Mouse (Mus musculus): ENCODE measurements around the gene Parp12. TPM values are rescaled to one million over a fixed set of nuclear protein-coding genes. Genes with fewer than 3 reads are reported as not detected.

The Parp12 gene
- polyA plus RNA-seq, 1 experiment from 2014 or later: 7.4 TPM

DNA sequence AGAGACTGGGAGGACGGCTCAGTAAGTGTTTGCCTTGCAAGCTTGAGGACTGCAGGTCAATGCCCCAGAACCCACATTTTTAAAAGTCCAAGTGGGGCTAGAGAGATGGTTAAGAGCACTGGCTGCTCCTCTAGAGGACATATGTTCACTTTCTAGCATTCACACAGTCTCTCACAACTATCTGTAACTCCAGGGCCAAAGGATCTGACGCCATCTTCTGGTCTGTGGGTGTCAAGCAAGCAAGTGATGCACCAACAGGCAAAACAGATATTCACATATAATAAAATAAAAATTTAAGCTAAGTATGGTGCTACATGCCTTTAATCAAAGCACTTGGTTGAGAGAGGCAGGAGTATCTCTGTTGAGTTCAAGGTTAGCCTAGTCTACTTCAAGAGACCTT, 11.3 kb downstream of the Parp12 start:
- Histone ChIP-seq H3K4me2 (replicated peaks) (no peak overlapping the region), H3K4me3 (replicated peaks) (no peak overlapping the region), H3K36me3 (no peaks in the 10 kb centered on the region), H3K4me1 (replicated peaks) (no peaks in the 10 kb centered on the region), H3K27me3 (replicated peaks) (no peaks in the 10 kb centered on the region), H3K9ac (no peak overlapping the region), H3K27ac (no peak overlapping the region), H3K9me3 (no peaks in the 10 kb centered on the region)
- no peak for ATAC-seq
- WGBS: 56% methylated on average over 2 of the region's 2 CpGs

DNA sequence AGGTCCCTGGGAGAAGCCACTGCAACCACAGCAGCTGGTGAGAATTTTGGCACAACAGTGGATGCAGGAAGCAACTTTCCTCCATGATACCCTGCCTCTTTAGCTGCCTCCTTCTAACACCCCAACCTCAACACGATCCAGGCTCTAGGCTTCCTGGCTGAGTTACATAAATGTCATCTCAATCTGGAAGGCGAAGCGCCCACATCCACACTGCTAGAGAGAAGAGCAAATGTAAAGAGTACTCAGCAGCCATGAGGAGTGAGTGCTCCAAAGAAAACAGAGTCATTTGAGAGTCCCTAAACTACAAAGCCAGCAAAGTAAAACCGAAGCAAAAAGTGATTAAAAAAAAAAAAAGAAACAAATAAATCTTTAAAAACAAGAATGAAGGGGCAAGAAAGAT, 13.5 kb downstream of the Parp12 start:
- WGBS: 82% methylated on average over 4 of the region's 4 CpGs
- Histone ChIP-seq H3K4me1 (replicated peaks) (no peaks in the 10 kb centered on the region), H3K4me2 (replicated peaks) (no peak overlapping the region), H3K9ac (no peak overlapping the region), H3K27ac (no peak overlapping the region), H3K9me3 (no peaks in the 10 kb centered on the region), H3K27me3 (replicated peaks) (no peaks in the 10 kb centered on the region), H3K36me3 (no peaks in the 10 kb centered on the region), H3K4me3 (replicated peaks) (no peak overlapping the region)
- no peak for ATAC-seq

DNA sequence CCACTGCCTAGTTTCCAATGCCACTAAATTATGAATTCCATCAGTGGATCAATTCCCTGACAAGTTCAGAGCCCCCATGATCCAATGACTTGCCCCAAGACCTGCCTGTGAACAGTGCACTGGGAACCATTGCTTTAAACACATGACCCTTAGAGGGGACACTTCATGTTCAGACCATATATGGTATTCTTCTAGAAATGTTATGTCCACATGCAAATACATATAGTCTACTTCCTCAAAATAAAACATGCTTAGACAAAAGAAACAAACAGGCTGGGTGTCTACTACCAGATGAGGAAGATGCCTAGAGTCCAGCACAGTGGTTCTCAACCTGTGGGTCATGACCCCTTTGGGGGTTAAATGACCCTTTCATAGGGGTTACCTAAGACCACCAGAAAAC, 41.7 kb downstream of the Parp12 start:
- ATAC-seq: no peak
- H3K9ac ChIP-seq: no peak overlapping the region
- no peak overlapping the region for H3K4me3 ChIP-seq (replicated peaks)
- H3K9me3 ChIP-seq: no peaks in the 10 kb centered on the region
- H3K4me1 ChIP-seq (replicated peaks): no peaks in the 10 kb centered on the region
- no peak overlapping the region for H3K27ac ChIP-seq
- H3K36me3 ChIP-seq: no peaks in the 10 kb centered on the region
- H3K4me2 ChIP-seq (replicated peaks): no peak overlapping the region
- H3K27me3 ChIP-seq (replicated peaks): no peaks in the 10 kb centered on the region

DNA sequence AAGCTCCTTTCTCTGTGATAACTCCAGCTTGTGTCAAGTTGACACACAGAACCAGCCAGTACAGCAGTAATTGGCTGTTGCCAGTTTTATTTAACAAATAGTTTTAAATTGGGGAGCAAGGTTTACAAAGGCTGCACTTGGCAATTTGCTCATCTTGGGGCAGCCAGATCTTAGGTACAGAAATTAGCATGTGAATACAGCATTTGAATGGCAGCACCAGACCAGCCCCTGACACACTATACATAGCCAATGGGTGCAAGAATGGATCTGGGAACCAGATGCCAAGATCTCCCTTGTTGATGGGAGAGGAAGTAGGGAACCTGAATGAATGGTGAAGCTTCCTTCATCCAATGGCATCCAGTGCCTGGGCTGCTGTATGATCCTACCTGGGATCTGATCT, 44.0 kb downstream of the Parp12 start:
- Histone ChIP-seq H3K27ac (no peak overlapping the region), H3K9ac (no peak overlapping the region), H3K4me3 (replicated peaks) (no peak overlapping the region), H3K4me2 (replicated peaks) (no peak overlapping the region), H3K36me3 (no peaks in the 10 kb centered on the region), H3K4me1 (replicated peaks) (no peaks in the 10 kb centered on the region), H3K9me3 (no peaks in the 10 kb centered on the region), H3K27me3 (replicated peaks) (no peaks in the 10 kb centered on the region)
- no peak for ATAC-seq

DNA sequence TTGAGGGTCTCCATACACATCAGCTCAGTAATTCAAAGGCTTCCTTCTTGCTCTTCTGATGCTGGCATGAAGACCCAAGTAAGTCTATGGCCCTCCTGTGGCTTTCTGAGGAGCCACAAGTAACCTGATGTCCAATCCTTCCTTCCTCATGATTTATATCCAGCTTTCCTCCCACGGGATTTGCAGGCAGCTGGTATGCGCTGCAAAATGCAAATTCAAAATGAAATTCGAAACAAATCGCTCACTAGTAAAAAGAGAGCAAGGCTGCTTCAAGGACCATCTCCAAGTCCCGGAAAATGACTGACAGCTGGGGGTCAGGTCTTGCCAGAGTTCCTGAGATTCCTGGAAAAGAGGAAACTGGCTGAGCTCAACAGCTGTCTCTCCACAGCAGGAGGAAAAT, 45.5 kb downstream of the Parp12 start:
- no peaks in the 10 kb centered on the region for H3K27me3 ChIP-seq (replicated peaks)
- no peak overlapping the region for H3K4me3 ChIP-seq (replicated peaks)
- WGBS: 53% methylated on average over 5 of the region's 5 CpGs
- ATAC-seq: no peak
- no peak overlapping the region for H3K27ac ChIP-seq
- no peaks in the 10 kb centered on the region for H3K9me3 ChIP-seq
- no peaks in the 10 kb centered on the region for H3K36me3 ChIP-seq
- no peak overlapping the region for H3K4me2 ChIP-seq (replicated peaks)
- H3K9ac ChIP-seq: no peak overlapping the region
- no peaks in the 10 kb centered on the region for H3K4me1 ChIP-seq (replicated peaks)

DNA sequence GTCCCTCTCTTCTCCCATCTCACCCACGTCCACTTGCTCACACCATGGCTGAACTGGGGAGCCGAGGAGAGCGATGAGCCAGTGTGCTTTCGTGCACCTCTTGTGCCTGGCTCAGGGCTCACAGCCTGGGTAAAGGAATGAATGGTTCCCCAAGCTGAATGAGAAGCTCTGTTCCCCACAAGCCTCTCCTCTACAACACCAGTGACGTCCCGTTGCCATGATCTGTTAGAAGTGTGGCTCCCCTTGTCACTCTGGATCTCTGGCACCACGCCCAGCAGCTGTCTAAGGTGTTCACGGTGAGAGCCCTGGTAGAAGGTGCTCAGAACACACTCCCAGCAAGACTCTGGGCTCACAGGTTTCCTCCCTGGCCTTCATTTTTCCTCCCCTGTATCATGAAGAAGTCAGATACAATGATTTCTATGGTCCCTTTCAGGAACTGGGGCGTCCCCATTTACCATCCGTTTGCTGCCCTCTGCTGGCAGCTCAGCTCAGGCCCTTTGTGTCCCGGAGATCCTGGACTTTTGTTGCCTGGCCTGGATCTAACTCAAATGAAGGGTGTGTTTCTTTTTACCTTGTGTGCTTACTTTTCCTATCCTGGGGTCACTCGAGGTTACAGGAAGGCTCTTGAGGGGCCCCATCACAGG, 51.1 kb downstream of the Parp12 start:
- 44% methylated on average over 12 of the region's 12 CpGs for WGBS
- Histone ChIP-seq H3K36me3 (no peaks in the 10 kb centered on the region), H3K27ac (no peak overlapping the region), H3K9ac (no peak overlapping the region), H3K4me2 (replicated peaks) (no peak overlapping the region), H3K4me1 (replicated peaks) (0 out of 2 replicates have a peak, but pooled peaks cover 2% of the 10 kb centered on the region), H3K9me3 (no peaks in the 10 kb centered on the region), H3K27me3 (replicated peaks) (no peaks in the 10 kb centered on the region), H3K4me3 (replicated peaks) (no peak overlapping the region)
- ATAC-seq: peak; percentile 85

DNA sequence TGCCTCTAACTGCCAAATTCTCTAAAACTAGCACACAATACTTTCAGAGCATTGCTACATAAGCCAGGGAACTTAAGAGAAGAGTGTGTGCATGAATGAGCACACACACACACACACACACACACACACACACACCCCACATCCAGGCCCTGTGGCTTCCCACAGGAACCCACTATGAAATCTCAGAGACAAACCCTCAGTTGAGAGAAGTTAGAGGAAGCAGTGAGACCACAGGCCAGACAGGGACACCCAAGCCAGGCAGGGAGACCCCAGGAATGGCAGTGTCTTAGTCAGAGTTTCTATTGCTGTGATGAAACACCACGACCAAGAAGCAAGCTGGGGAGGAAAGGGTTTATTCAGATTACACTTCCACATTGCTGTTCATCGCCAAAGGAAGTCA, 54.6 kb downstream of the Parp12 start:
- Histone ChIP-seq H3K4me1 (replicated peaks) (peaks cover 14% of the 10 kb centered on the region), H3K27ac (no peak overlapping the region)
- WGBS: 52% methylated on average over 2 of the region's 2 CpGs

DNA sequence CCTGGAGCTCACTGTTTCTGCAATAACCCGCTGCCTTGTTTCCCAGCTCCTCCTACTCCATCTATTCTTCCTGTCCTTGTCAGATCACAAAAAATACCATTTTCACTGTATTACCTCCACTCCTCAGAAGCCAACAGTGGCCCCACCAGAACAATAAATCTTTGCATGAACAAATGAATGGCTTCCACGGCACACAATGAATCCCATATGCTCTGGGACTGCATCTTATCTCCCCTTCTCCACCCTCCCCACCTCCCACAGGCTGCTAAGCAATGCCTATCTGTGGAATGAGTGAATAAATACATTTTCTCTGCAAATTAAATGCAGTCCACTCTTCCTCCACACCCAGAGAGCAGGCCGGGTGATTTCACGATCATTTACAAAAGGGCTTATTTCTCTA, 57.0 kb downstream of the Parp12 start:
- H3K9me3 ChIP-seq: no peaks in the 10 kb centered on the region
- H3K27ac ChIP-seq: no peak overlapping the region
- ATAC-seq: no peak
- no peaks in the 10 kb centered on the region for H3K36me3 ChIP-seq
- H3K4me2 ChIP-seq (replicated peaks): no peak overlapping the region
- H3K4me3 ChIP-seq (replicated peaks): no peak overlapping the region
- peaks cover 12% of the 10 kb centered on the region for H3K4me1 ChIP-seq (replicated peaks)
- 41% methylated on average over 4 of the region's 4 CpGs for WGBS
- no peaks in the 10 kb centered on the region for H3K27me3 ChIP-seq (replicated peaks)
- H3K9ac ChIP-seq: no peak overlapping the region

More for the DNA sequence above, 54.6 kb downstream of the Parp12 start:
- Histone ChIP-seq H3K27me3 (replicated peaks) (no peaks in the 10 kb centered on the region), H3K9me3 (no peaks in the 10 kb centered on the region), H3K4me2 (replicated peaks) (no peak overlapping the region), H3K4me3 (replicated peaks) (no peak overlapping the region), H3K36me3 (no peaks in the 10 kb centered on the region), H3K9ac (no peak overlapping the region)
- ATAC-seq: no peak

DNA sequence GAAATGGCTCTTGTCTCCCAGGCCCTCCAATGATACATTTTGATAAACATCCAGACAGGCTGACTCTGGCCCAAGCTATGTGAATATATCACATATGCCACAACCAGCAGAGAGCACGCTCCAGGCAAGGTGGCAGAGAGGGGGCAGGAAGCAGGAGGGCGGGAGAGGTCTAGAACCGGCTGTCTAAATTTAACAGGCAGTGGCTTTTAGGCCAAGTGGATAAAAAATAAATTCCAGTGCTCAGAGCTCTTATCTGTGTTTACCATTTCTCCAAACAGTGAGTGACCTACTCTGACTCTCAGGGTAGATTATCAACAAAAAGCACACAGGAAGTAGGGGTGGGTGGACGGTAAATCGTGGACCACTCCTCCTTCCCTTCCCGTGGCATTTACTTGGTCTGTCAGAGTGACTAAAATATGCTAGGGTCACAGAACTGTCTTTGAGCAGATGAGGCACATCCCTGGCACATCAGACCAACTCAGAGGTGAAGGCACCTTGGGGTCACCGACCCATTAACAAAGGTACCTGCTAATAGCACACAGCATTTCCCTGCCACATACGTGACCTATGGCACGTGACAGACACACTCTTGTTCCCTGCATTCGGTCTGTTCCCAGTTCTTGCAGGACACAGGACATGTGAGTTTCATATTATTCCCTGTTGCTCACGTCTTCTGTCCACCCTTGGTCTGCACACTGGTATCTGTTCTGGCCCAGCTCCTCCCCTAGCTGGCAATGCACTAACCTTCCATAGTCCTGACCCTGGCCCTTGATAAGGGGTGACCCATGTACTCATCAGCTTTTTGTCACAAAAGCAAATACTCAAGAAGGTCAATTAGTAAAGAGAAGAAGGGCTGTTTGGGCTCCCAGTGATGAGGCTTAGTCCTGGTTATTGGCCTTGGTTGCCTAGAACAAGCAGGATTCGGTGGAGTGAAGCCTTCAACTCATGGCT, 58.3 kb downstream of the Parp12 start:
- Histone ChIP-seq H3K4me3 (replicated peaks) (no peak overlapping the region), H3K4me2 (replicated peaks) (0 out of 2 replicates have a peak overlapping the region, but pooled peaks have one; percentile 2), H3K27me3 (replicated peaks) (no peaks in the 10 kb centered on the region), H3K9me3 (no peaks in the 10 kb centered on the region), H3K36me3 (no peaks in the 10 kb centered on the region), H3K27ac (no peak overlapping the region), H3K9ac (no peak overlapping the region), H3K4me1 (replicated peaks) (peaks cover 19% of the 10 kb centered on the region)
- 37% methylated on average over 12 of the region's 12 CpGs for WGBS
- peak; percentile 42; the same call in 1 of the 2 replicates for ATAC-seq

DNA sequence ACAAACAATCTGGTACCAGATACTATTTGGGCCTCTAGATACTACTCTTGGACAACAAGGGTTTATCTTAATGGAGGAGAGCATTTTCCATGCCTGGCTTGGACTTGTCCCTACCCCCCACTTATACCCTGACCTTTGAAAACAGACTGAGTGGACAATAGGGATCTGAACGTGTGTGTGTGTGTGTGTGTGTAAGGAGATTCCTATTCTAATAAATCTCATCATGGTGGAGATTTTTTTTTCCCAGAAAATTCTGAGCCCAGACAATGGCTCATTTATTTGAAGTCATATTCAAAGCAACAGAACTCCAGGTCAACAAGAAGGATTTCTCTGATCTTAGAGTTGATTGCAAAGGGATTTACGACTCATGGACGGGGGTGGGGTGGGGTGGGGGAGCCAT, 59.2 kb downstream of the Parp12 start:
- no peak overlapping the region for H3K27ac ChIP-seq
- H3K36me3 ChIP-seq: no peaks in the 10 kb centered on the region
- no peak overlapping the region for H3K4me3 ChIP-seq (replicated peaks)
- 0 out of 2 replicates have a peak overlapping the region, but pooled peaks have one; percentile 2 for H3K4me2 ChIP-seq (replicated peaks)
- no peak overlapping the region for H3K9ac ChIP-seq
- 19% methylated on average over 3 of the region's 3 CpGs for WGBS
- H3K9me3 ChIP-seq: no peaks in the 10 kb centered on the region
- no peaks in the 10 kb centered on the region for H3K27me3 ChIP-seq (replicated peaks)
- ATAC-seq: no peak
- peaks cover 24% of the 10 kb centered on the region for H3K4me1 ChIP-seq (replicated peaks)

DNA sequence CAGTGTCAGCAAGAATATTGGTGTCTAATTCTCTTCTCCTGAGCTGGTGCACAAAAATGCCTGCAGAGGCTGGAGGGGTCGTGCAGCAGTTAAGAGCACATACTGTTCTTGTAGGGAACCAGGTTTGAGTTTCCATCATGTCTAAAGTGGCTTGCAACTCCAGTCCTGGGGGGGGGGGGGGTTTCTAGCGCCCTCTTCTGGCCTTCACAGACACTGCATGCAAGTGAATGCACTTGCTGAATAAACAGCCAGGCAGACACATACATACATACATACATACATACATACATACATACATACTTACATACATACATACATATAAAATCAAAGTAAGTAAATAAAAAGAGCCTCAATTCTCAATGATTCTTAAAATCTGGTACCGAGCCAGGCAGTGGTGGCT, 59.8 kb downstream of the Parp12 start:
- H3K27ac ChIP-seq: no peak overlapping the region
- no peak for ATAC-seq
- H3K9me3 ChIP-seq: no peaks in the 10 kb centered on the region
- WGBS: 53% methylated on average over 3 of the region's 3 CpGs
- H3K4me3 ChIP-seq (replicated peaks): no peak overlapping the region
- H3K4me2 ChIP-seq (replicated peaks): no peak overlapping the region
- no peaks in the 10 kb centered on the region for H3K27me3 ChIP-seq (replicated peaks)
- H3K36me3 ChIP-seq: no peaks in the 10 kb centered on the region
- no peak overlapping the region for H3K9ac ChIP-seq
- H3K4me1 ChIP-seq (replicated peaks): peaks cover 24% of the 10 kb centered on the region

DNA sequence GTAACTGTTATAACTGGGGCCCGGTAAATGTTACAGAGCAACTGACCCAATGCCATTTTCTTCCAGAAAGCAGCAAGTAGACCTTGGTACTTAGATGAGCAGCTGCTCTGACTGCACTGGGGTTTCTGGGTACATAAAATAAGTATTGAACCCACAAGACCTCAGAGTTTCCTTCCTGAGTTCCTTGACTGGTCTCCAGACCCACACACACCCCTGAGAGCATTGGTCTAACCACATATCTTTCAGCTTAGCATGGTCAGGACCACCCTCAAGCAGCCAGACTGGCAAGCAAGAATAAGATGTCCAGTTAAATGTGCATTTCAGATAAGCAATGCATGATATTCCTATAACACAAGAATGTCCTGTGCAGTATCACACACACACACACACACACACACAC, 61.0 kb downstream of the Parp12 start:
- no peaks in the 10 kb centered on the region for H3K27me3 ChIP-seq (replicated peaks)
- H3K4me2 ChIP-seq (replicated peaks): no peak overlapping the region
- no peaks in the 10 kb centered on the region for H3K36me3 ChIP-seq
- H3K9me3 ChIP-seq: no peaks in the 10 kb centered on the region
- 81% methylated on average over 1 of the region's 1 CpGs for WGBS
- H3K9ac ChIP-seq: no peak overlapping the region
- no peak for ATAC-seq
- no peak overlapping the region for H3K27ac ChIP-seq
- peaks cover 24% of the 10 kb centered on the region for H3K4me1 ChIP-seq (replicated peaks)
- H3K4me3 ChIP-seq (replicated peaks): no peak overlapping the region

All from intestine, embryonic 15.5 days (tissue).